Mouse (Mus musculus): ENCODE data around the gene Nhsl2. TPM values are rescaled to one million over a fixed set of nuclear protein-coding genes. Genes with fewer than 3 reads are reported as not detected.

Gene Nhsl2
- polyA plus RNA-seq, 1 experiment = 0.81 TPM

DNA sequence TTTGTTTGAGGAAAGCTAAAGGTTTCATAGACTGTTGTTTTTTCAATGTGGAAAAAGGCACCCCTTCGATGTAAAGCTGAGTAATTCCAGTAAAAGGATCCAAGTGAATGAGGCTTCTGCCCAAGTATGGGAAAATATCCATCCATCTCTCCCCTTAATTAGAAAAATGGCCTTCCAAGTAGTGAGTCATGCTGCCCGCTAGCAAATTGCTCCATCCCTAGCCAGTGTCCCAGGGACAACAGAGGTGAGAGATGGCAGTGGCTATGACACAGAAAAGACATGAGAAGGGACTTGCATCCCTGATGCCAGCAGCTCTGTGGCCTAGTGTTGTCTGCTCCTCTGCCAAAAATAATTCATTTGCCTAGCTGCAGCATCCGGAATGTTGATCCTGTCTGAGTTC, 114.5 kb downstream of the Nhsl2 start:
- WGBS = 94% methylated on average over 3 of the region's 3 CpGs
- Histone ChIP-seq H3K36me3 (ENCODE audit: control insufficient read depth, insufficient read depth, low read length) (no peaks in the 10 kb centered on the region), H3K27ac (ENCODE audit: control insufficient read depth, insufficient read depth, low read length) (no peak overlapping the region), H3K4me1 (replicated peaks; ENCODE audit: control insufficient read depth, insufficient read depth, low read length) (no peaks in the 10 kb centered on the region), H3K4me3 (ENCODE audit: control insufficient read depth, insufficient read depth, low read length) (no peak overlapping the region), H3K27me3 (ENCODE audit: control insufficient read depth, insufficient read depth, low read length) (no peaks in the 10 kb centered on the region)
- no peak for DNase-seq
- TF ChIP-seq POLR2A (IDR thresholded peaks at IDR 0.05; ENCODE audit: control insufficient read depth, extremely low read depth, insufficient read depth, low read length, poor library complexity) = no peak
- TF ChIP-seq CTCF (IDR thresholded peaks at IDR 0.05; ENCODE audit: borderline replicate concordance, control insufficient read depth, extremely low read depth, insufficient read depth, low read length, poor library complexity) = no peak

DNA sequence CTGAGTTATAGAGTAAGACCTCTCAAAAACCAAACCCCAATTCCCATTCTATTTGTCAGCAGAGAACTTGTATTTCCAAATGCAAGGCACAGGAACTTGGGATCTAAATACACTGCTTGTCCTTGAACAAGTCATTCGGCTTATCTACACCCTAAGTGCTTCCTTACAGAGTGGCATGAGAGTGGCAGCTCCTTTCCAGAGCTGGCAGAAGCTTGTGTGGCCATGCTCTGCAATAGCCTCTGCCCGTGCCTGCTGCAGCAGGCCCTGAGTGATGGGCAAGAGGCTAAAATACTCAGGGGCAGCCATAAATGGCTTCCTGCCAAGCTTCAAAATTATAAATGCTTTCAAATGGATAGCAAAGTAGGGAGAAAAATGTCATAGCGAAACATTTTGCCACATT, 123.8 kb downstream of the Nhsl2 start:
- no peaks in the 10 kb centered on the region for H3K27me3 ChIP-seq (ENCODE audit: control insufficient read depth, insufficient read depth, low read length)
- no peaks in the 10 kb centered on the region for H3K4me1 ChIP-seq (replicated peaks; ENCODE audit: control insufficient read depth, insufficient read depth, low read length)
- no peaks in the 10 kb centered on the region for H3K36me3 ChIP-seq (ENCODE audit: control insufficient read depth, insufficient read depth, low read length)
- TF ChIP-seq POLR2A (IDR thresholded peaks at IDR 0.05; ENCODE audit: control insufficient read depth, extremely low read depth, insufficient read depth, low read length, poor library complexity) (no peak), CTCF (IDR thresholded peaks at IDR 0.05; ENCODE audit: borderline replicate concordance, control insufficient read depth, extremely low read depth, insufficient read depth, low read length, poor library complexity) (no peak)
- 94% methylated on average over 3 of the region's 3 CpGs for WGBS
- no peak for DNase-seq
- H3K4me3 ChIP-seq (ENCODE audit: control insufficient read depth, insufficient read depth, low read length) = no peak overlapping the region
- no peak overlapping the region for H3K27ac ChIP-seq (ENCODE audit: control insufficient read depth, insufficient read depth, low read length)

DNA sequence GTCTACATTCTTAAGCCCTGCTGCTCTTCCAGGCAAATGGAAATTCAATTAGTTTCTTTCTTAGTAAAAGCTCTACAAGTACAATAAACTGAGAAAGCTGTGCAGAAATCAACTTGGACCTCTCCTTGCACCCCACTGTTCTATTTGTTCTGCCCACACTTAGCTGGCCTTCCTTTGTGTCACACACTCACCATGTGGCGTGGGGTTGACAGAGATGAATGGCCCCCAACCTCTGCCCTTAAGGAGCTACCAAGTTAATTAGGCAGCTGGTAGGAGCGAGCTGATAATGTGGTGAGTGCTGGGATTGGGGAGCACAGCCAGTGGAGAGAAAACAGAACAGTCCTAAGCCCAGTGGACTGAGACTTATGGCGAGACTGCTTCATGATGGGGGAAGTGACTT, 127.7 kb downstream of the Nhsl2 start:
- 84% methylated on average over 3 of the region's 3 CpGs for WGBS
- no peak for TF ChIP-seq POLR2A (IDR thresholded peaks at IDR 0.05; ENCODE audit: control insufficient read depth, extremely low read depth, insufficient read depth, low read length, poor library complexity)
- TF ChIP-seq CTCF (IDR thresholded peaks at IDR 0.05; ENCODE audit: borderline replicate concordance, control insufficient read depth, extremely low read depth, insufficient read depth, low read length, poor library complexity) = no peak
- H3K4me1 ChIP-seq (replicated peaks; ENCODE audit: control insufficient read depth, insufficient read depth, low read length) = no peaks in the 10 kb centered on the region
- DNase-seq = no peak
- H3K4me3 ChIP-seq (ENCODE audit: control insufficient read depth, insufficient read depth, low read length) = no peak overlapping the region
- no peak overlapping the region for H3K27ac ChIP-seq (ENCODE audit: control insufficient read depth, insufficient read depth, low read length)
- H3K36me3 ChIP-seq (ENCODE audit: control insufficient read depth, insufficient read depth, low read length) = no peaks in the 10 kb centered on the region
- H3K27me3 ChIP-seq (ENCODE audit: control insufficient read depth, insufficient read depth, low read length) = no peaks in the 10 kb centered on the region

DNA sequence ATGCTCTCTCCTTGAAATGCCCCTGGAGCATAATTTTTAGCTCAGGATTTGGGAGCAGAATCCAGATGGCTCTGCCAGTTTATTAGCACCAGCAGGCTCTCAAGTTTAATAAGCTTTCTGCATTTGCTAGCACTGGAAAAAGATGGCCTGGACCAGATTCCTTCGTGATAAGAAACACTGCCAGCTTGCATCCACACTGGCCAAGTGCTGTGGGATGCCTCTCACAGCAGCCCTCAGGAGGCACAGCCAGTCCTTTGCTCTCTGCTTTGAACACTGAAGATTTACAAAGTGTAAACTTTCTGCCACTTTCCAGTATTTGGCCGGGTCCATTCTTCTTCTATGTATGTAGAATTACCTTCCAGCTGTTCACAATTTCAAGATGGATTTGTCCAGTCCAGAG, 129.7 kb downstream of the Nhsl2 start:
- no peak overlapping the region for H3K4me3 ChIP-seq (ENCODE audit: control insufficient read depth, insufficient read depth, low read length)
- DNase-seq = no peak
- TF ChIP-seq CTCF (IDR thresholded peaks at IDR 0.05; ENCODE audit: borderline replicate concordance, control insufficient read depth, extremely low read depth, insufficient read depth, low read length, poor library complexity) (no peak), POLR2A (IDR thresholded peaks at IDR 0.05; ENCODE audit: control insufficient read depth, extremely low read depth, insufficient read depth, low read length, poor library complexity) (no peak)
- no peaks in the 10 kb centered on the region for H3K4me1 ChIP-seq (replicated peaks; ENCODE audit: control insufficient read depth, insufficient read depth, low read length)
- no peak overlapping the region for H3K27ac ChIP-seq (ENCODE audit: control insufficient read depth, insufficient read depth, low read length)
- WGBS = 81% methylated on average over 2 of the region's 2 CpGs
- no peaks in the 10 kb centered on the region for H3K27me3 ChIP-seq (ENCODE audit: control insufficient read depth, insufficient read depth, low read length)
- H3K36me3 ChIP-seq (ENCODE audit: control insufficient read depth, insufficient read depth, low read length) = no peaks in the 10 kb centered on the region

DNA sequence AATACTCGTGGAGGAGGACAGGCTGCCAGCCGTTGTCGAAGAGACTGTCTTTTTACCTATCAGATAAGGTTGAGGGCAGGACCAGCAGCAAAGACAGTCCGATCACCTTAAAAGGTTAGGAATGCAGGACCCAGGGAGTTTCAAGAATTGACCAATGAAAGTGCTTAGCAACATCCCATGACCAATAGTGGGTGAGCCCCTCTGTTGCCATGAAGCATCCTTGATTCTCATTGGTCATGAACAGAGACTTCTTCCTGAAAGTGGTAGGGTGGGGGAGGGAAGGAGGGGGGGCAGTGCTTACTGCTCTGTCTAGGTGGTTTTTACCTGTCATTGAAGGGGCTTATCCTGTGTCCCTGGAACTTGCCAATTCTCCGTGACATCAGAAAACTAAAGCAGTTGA, 130.1 kb downstream of the Nhsl2 start:
- Histone ChIP-seq H3K4me3 (ENCODE audit: control insufficient read depth, insufficient read depth, low read length) (no peak overlapping the region), H3K27me3 (ENCODE audit: control insufficient read depth, insufficient read depth, low read length) (no peaks in the 10 kb centered on the region), H3K4me1 (replicated peaks; ENCODE audit: control insufficient read depth, insufficient read depth, low read length) (no peaks in the 10 kb centered on the region), H3K27ac (ENCODE audit: control insufficient read depth, insufficient read depth, low read length) (no peak overlapping the region), H3K36me3 (ENCODE audit: control insufficient read depth, insufficient read depth, low read length) (no peaks in the 10 kb centered on the region)
- WGBS = 57% methylated on average over 5 of the region's 5 CpGs
- no peak for TF ChIP-seq CTCF (IDR thresholded peaks at IDR 0.05; ENCODE audit: borderline replicate concordance, control insufficient read depth, extremely low read depth, insufficient read depth, low read length, poor library complexity)
- TF ChIP-seq POLR2A (IDR thresholded peaks at IDR 0.05; ENCODE audit: control insufficient read depth, extremely low read depth, insufficient read depth, low read length, poor library complexity) = no peak
- no peak for DNase-seq

DNA sequence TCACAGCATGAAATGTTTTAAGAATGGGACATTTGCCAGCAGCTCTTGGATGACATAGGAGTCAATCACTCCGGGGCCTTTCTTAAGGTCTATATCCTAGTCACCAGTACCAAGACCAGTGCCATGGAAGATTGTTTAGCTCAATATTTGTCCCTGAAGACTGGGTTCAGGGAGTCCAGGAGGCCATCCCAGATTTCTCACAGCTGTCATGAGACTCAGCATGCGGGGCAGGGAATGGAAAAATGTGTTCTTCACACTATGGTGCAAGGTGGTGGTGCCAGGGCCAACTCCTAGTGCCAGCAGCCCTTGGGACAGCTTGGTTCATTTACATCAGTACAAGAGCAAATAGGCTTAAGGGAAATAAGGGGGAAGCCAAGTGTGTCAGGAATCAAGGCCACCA, 131.4 kb downstream of the Nhsl2 start:
- no peak for DNase-seq
- 95% methylated on average over 2 of the region's 2 CpGs for WGBS
- no peak overlapping the region for H3K27ac ChIP-seq (ENCODE audit: control insufficient read depth, insufficient read depth, low read length)
- TF ChIP-seq CTCF (IDR thresholded peaks at IDR 0.05; ENCODE audit: borderline replicate concordance, control insufficient read depth, extremely low read depth, insufficient read depth, low read length, poor library complexity) = no peak
- no peak for TF ChIP-seq POLR2A (IDR thresholded peaks at IDR 0.05; ENCODE audit: control insufficient read depth, extremely low read depth, insufficient read depth, low read length, poor library complexity)
- H3K27me3 ChIP-seq (ENCODE audit: control insufficient read depth, insufficient read depth, low read length) = no peaks in the 10 kb centered on the region
- H3K4me3 ChIP-seq (ENCODE audit: control insufficient read depth, insufficient read depth, low read length) = no peak overlapping the region
- H3K4me1 ChIP-seq (replicated peaks; ENCODE audit: control insufficient read depth, insufficient read depth, low read length) = no peaks in the 10 kb centered on the region
- no peaks in the 10 kb centered on the region for H3K36me3 ChIP-seq (ENCODE audit: control insufficient read depth, insufficient read depth, low read length)

DNA sequence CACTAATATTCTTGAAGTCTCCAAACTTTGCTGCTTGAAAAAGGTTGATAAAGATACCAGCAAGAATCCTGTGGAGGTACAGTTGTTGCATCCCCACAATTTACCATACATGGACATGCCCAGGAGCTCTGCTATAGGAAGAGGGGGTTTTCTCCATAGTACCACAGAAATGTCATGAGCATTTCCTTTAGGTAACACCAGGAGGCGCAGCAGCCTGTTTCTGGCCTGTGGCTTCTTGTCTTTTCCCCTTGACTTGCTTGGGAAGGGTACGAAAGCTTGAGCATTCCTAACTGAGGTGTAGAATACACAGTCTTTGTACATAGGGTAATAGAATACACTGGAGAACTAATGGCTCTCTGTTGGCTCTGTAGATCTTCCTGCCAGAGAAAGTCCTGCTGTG, 132.3 kb downstream of the Nhsl2 start:
- H3K27ac ChIP-seq (ENCODE audit: control insufficient read depth, insufficient read depth, low read length) = no peak overlapping the region
- no peak overlapping the region for H3K4me3 ChIP-seq (ENCODE audit: control insufficient read depth, insufficient read depth, low read length)
- no peaks in the 10 kb centered on the region for H3K27me3 ChIP-seq (ENCODE audit: control insufficient read depth, insufficient read depth, low read length)
- DNase-seq = peak; percentile 2
- WGBS = 37% methylated on average over 2 of the region's 2 CpGs
- no peaks in the 10 kb centered on the region for H3K4me1 ChIP-seq (replicated peaks; ENCODE audit: control insufficient read depth, insufficient read depth, low read length)
- no peak for TF ChIP-seq POLR2A (IDR thresholded peaks at IDR 0.05; ENCODE audit: control insufficient read depth, extremely low read depth, insufficient read depth, low read length, poor library complexity)
- TF ChIP-seq CTCF (IDR thresholded peaks at IDR 0.05; ENCODE audit: borderline replicate concordance, control insufficient read depth, extremely low read depth, insufficient read depth, low read length, poor library complexity) = no peak
- no peaks in the 10 kb centered on the region for H3K36me3 ChIP-seq (ENCODE audit: control insufficient read depth, insufficient read depth, low read length)
